Mouse (Mus musculus): ENCODE measurements at regions not wholly inside any gene's neighbourhood (a gene's known extent, or its start where the extent isn't known, plus 50 kb on each side); places are given as distances from the start of the nearest gene placed in this dataset.

GRCm38 (mm10) chr10:43748300-43748699, 153.2 kb downstream of the Qrsl1 start:
- no peak for DNase-seq (ENCODE audit: low spot score in 2 of 2)

GRCm38 (mm10) chr10:43749496-43750110, 151.9 kb downstream of the Qrsl1 start:
- no peak for DNase-seq (ENCODE audit: low spot score in 2 of 2)

- DNase-seq (ENCODE audit: low spot score in 2 of 2), result no peak
These were observed 151.1 kb downstream of the Qrsl1 start for GRCm38 (mm10) chr10:43750401-43750800.

GRCm38 (mm10) chr10:43750854-43751253, 150.7 kb downstream of the Qrsl1 start:
- no peak for DNase-seq (ENCODE audit: low spot score in 2 of 2)

- DNase-seq (ENCODE audit: low spot score in 2 of 2), result peak in 1 of 2 experiments; percentile 68
These were observed 149.5 kb downstream of the Qrsl1 start for GRCm38 (mm10) chr10:43751881-43752675.

GRCm38 (mm10) chr10:43756881-43757565, 144.5 kb downstream of the Qrsl1 start:
- DNase-seq (ENCODE audit: low spot score in 2 of 2), result no peak

- DNase-seq (ENCODE audit: low spot score in 2 of 2), result no peak
These were observed 143.2 kb downstream of the Qrsl1 start for GRCm38 (mm10) chr10:43758124-43759025.

GRCm38 (mm10) chr10:43759186-43759905, 142.2 kb downstream of the Qrsl1 start:
- DNase-seq (ENCODE audit: low spot score in 2 of 2), result no peak

- DNase-seq (ENCODE audit: low spot score in 2 of 2), result no peak
These were observed 141.7 kb downstream of the Qrsl1 start for GRCm38 (mm10) chr10:43759906-43760281.

- no peak for DNase-seq (ENCODE audit: low spot score in 2 of 2)
These were observed 139.5 kb downstream of the Qrsl1 start for GRCm38 (mm10) chr10:43761979-43762570.

- DNase-seq (ENCODE audit: low spot score in 2 of 2), result no peak
These were observed 137.0 kb downstream of the Qrsl1 start for GRCm38 (mm10) chr10:43764581-43764980.

- no peak for DNase-seq (ENCODE audit: low spot score in 2 of 2)
These were observed 136.3 kb downstream of the Qrsl1 start for GRCm38 (mm10) chr10:43765275-43765674.

GRCm38 (mm10) chr10:43765829-43766486, 135.6 kb downstream of the Qrsl1 start:
- DNase-seq (ENCODE audit: low spot score in 2 of 2), result no peak

GRCm38 (mm10) chr10:43767961-43768726, 133.4 kb downstream of the Qrsl1 start:
- DNase-seq (ENCODE audit: low spot score in 2 of 2), result no peak

- no peak for DNase-seq (ENCODE audit: low spot score in 2 of 2)
These were observed 132.5 kb downstream of the Qrsl1 start for GRCm38 (mm10) chr10:43769026-43769425.

GRCm38 (mm10) chr10:43775807-43776206, 125.7 kb downstream of the Qrsl1 start:
- no peak for DNase-seq (ENCODE audit: low spot score in 2 of 2)

- no peak for DNase-seq (ENCODE audit: low spot score in 2 of 2)
These were observed 123.6 kb downstream of the Qrsl1 start for GRCm38 (mm10) chr10:43777612-43778600.

GRCm38 (mm10) chr10:43780571-43780970, 121.0 kb downstream of the Qrsl1 start:
- DNase-seq (ENCODE audit: low spot score in 2 of 2), result no peak

Measured in gastrocnemius, postnatal 4 days (tissue).